Mouse (Mus musculus) megakaryocyte-erythroid progenitor cell, adult 5-6 weeks (primary cell): Measurements from ENCODE around the gene Daxx. TPM values are rescaled to one million over a fixed set of nuclear protein-coding genes. Genes with fewer than 3 reads are reported as not detected.
"Not testable (repeated sequence)": the region's sequence is repeated elsewhere in the genome, so short reads cannot be mapped to it uniquely, and the experiment has no call there.

ENCODE experiments used
- ATAC-seq: replicated peaks from 2 replicates; pipeline ENCODE4 v1.8.0; 2016; ENCODE audit warnings: mild to moderate bottlenecking, inconsistent platforms; ENCODE audit not compliant: severe bottlenecking, poor library complexity, low FRiP score, low TSS enrichment
- total RNA-seq, 2 experiments: library from RNA; stranded (forward) in 1 of 2; stranded (reverse) in 1 of 2; fragments of 200-1000, 215-1000 nt in 1 of 2; fragments of >200 nt in 1 of 2; fragmentation: Nextera tagmentation in 1 of 2; gene quantifications; 2 replicates each; pipeline ENCODE4 v1.2.3; 2014 to 2017

Gene Daxx
- total RNA-seq (2014; fragmentation: Nextera tagmentation): 60.3 and 70.5 TPM in 2 replicates
- total RNA-seq (2017): 41.3 and 49.0 TPM in 2 replicates

DNA sequence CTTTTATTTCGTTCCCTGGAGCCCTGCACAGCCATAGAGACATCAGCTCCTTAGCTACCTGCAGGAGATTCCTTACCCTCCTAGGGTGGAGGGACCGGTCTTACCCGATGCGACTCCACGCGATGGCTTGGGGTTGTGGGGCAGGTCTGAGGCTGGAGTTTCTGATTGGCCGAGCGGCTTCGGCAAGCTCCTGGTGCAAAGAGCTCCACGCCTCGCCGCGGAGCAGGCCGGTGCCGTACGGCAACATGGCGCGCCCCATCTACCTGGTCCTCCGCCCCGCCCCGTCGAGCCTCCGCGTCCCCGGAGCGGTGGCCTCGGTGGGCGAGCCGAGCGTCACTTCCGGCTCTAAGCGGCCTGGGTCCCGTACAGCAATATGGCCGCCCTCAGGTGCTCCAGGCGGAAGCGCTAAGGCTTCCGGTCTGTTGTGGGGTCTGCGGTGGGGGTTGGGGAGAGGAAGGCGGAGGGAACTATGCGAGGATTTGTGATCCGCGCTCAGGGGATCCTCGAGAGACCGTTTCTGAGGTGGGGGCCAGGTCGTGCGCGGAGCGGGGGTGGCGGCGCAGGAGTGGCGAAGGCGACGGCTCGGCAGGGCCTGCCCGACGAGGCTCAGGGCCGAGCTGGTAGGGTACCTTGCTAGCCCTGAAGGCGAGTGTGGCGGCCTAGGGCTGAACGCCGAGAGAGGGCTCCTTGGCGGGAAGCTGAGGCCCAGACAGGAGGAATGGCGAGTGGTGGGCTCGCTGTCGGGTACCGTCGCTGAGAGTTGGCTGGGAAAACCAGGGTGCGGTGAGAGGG is at the start of gene Daxx:
Daxx (plus strand) TSS at position 338 of the 792 bp plus-strand sequence.
- peak; percentile 92 for ATAC-seq

DNA sequence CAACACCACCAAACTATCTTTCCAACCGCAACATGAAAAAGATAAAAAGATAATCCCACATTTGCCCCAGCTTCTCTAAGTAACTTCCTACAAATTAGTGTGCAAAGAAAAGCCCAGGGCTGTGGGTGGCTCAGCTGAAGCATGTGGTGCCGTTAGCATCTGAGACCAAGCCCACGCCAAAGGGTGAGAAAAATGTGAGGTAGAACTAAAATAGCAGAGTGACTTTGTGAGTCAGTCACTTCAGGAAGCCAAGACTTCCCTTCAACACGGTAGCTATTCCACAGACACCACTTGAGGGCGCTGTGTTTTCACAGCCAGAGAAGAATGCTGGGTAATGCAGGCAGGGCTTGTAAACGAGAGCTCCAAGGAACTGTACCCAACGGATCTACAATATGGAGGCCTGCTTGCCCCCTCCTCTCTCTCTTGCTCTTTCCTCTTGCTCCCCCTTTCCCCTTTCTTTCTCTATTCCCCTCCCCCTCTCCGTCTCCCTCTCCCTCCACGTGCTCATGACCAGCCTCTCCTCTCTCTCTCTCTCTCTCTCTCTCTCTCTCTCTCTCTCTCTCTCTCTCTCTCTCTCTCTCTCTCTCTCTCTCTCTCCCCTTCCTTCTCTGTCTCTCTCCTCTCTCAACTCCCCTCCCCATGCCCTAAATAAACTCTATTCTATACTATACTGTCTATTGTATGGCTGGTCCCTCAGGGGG is 43.7 kb upstream of the Daxx start:
- ATAC-seq: peak; percentile 95

DNA sequence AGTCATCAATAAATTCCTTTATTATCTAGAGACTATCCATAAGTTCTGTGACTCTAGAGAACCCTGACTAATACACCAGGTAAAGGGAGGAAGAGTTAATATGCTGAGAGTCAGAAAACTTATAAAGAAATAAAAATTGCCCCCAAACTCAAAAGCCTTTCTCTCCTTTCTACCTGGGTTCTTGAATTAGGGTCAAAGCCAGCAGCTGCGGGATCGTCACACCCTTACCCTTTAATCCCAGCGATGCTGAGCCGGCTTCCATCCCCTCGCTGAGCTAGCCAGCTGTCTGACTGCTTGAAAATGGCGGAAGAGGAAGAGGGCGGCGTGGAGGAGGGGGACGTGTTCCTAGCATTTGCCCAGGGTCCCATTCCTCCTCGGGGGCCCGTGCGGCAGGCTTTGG is 35.7 kb upstream of the Daxx start, which contains the start of gene Gm7029:
Gm7029 (plus strand) TSS at position 301 of the 400 bp plus-strand sequence.
- not testable (repeated sequence) for ATAC-seq

- no peak for ATAC-seq
Measured at GRCm38 (mm10) chr17:33874411-33874810, 34.8 kb upstream of the Daxx start.

- ATAC-seq: 0 out of 2 replicates have a peak, but pooled peaks have one; percentile 55
Measured at GRCm38 (mm10) chr17:33875797-33876196, 33.4 kb upstream of the Daxx start.

- not testable (repeated sequence) for ATAC-seq
Measured at GRCm38 (mm10) chr17:33884320-33884719, 24.9 kb upstream of the Daxx start.

- ATAC-seq: not testable (repeated sequence)
Measured at GRCm38 (mm10) chr17:33887802-33888201, 21.4 kb upstream of the Daxx start.

DNA sequence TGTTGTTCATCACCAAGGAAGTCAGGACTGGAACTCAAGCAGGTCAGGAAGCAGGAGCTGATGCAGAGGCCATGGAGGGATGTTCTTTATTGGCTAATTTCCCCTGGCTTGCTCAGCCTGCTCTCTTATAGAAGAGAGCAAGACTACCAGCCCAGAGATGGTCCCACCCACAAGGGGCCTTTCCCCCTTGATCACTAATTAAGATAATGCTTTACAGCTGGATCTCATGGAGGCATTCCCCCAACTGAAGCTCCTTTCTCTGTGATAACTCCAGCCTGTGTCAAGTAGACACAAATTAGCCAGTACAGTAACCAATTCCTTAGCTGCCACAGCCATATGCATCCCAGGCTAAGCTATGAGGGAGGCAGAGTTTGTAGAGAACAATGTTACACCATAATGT is 21.0 kb upstream of the Daxx start:
- ATAC-seq: not testable (repeated sequence)

DNA sequence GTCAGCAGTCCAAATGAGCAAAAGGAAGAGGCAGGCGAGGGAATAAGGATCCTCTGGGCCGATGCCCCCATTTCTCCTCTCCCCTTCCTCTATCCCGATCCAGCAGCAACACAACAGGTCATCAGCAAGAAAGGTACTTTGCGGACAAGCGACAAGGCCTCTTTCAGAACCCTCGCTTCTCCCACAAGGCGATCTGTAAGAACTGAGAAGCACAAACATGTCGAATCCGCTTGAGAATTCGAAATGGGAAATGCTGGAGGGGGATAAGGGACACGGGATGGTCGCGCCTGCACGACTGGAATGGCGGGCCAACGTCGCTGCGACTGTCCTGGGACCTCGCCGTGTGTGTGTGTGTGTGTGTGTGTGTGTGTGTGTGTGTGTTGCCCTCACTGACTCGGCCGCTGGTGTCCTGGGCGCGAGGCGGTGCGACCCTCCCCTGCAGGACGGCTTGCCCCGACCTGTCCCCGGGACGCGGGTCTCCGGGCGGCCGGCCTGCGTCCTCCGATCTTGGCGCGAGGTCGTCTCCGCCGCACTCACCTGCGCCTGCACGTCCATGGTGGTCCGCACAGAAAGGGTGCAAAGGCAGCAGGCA is 19.2 kb upstream of the Daxx start:
- ATAC-seq: not testable (repeated sequence)

GRCm38 (mm10) chr17:33890533-33891059 is 18.6 kb upstream of the Daxx start, which contains the start of gene Kifc1:
Kifc1 (minus strand) TSS chr17:33890661.
- peak; percentile 98 for ATAC-seq

DNA sequence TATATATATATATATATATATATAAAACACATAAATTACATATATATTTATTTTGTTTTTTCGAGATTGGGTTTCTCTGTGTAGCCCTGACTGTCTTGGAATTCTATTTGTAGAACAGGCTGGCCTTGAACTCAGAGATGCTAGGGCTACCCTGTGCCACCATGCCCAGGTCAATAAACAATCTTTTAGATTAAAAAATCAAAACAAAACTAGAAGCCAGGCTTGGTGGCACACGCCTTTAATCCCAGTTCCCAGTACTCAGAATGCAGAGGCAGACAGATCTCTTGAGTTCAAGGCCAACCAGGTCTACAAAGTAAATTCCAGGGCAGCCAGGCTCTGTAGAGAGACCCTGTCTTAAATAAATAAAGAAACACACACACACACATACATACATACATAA is 17.9 kb upstream of the Daxx start:
- no peak for ATAC-seq

DNA sequence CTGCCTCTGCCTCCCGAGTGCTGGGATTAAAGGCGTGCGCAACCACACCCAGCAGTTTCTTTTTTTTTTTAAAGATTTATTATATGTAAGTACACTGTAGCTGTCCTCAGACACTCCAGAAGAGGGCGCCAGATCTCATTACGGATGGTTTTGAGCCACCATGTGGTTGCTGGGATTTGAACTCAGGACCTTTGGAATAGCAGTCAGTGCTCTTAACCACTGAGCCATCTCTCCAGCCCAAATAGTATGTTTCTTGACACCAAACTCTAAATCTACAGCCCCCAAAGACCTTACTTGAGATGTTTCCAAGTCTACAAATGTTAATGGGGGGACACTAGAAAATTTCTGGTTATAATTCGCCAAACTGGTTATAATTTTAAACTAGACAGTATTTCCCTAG is 17.3 kb upstream of the Daxx start:
- ATAC-seq: not testable (repeated sequence)

- ATAC-seq: no peak
Measured at GRCm38 (mm10) chr17:33892429-33892828, 16.8 kb upstream of the Daxx start.

DNA sequence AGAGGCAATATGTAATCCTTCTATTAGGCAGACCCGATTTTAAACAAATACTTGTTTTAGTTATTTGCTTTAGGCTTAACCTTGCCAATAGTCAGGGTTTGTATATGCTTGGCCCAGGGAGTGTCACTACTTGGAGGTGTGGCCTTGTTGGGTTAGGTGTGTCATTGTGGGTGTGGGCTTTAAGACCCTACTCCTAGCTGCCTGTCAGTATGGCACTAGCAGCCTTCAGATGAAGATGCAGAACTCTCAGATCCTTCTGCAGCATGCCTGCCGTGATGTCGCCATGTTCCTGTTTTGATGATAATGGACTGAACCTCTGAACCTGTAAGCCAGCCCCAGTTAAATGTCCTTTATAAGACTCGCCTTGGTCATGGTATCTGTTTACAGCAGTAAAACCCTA is 16.2 kb upstream of the Daxx start:
- ATAC-seq: not testable (repeated sequence)

DNA sequence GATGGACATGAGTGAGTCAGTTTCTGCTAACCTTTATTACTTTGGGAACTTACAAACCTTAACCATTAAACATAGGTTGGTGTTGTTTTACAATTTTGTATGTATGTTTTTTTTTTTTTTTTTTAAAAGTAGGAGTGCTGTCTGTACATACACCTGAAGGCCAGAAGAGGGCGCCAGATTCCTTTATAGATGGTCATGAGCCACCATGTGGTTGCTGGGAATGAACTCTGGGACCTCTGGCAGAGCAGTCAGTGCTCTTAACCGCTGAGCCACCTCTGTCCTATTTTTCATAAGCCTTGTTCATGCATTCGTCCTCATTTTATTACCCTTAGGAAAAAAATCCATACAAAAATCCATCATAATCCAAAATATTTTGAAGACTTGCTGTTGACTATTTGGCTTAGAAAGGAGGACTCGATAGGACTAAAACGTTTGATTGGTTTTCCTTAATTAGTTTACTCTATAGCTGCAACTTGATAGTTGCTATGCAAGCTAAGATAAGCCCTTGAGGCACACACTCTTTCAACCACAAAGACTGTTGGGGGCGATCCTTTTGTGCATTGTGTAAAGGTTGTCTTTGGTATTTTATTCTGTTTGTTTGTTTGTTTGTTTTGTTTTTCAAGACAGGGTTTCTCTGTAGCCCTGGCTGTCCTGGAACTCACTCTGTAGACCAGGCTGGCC is 12.0 kb upstream of the Daxx start:
- ATAC-seq: peak; percentile 61

- not testable (repeated sequence) for ATAC-seq
Measured at GRCm38 (mm10) chr17:33898193-33898592, 11.0 kb upstream of the Daxx start.

DNA sequence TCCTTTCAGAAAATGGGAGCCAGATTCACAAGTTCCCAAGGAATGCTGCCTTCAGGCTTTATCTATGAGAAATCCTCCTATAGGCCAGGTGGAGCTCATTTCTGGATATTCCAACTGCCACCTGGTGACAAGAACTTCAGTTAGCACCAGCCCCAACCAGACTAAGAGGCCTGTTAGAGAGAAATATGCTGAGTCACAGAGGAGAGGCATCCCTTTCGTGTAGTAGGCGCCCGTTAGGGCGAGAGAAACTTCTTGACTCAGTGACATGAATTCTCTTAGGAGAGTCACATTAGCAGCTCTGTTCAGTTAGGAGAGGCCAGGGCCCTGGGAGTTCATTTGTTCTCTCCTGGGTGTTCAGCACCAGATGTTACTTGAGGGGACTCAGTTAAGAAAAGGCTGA is 9.6 kb upstream of the Daxx start:
- peak; percentile 68 for ATAC-seq

GRCm38 (mm10) chr17:33900281-33900988 is 8.8 kb upstream of the Daxx start:
- no peak for ATAC-seq

DNA sequence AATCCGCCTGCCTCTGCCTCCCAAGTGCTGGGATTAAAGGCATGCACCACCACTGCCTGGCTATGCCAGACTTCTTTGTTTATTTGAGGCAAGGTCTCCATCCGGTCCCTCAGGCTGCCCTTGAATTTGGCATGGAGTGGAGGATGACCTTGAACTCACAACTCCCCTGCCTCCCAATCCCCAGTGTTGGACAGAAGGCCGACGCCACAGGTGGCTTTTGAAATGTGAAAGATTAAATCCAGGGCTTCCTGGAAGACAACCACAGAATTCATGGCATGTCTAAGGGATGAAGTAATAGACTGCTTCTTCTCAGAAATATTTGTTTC is 8.3 kb upstream of the Daxx start:
- no peak for ATAC-seq
